Mouse (Mus musculus) hindbrain, embryonic 11.5 days (tissue): ENCODE results near the gene Rsrp1. TPM values are rescaled to one million over a fixed set of nuclear protein-coding genes. Genes with fewer than 3 reads are reported as not detected.
A peak's percentile ranks its signal among the peaks of the same experiment; 100 is the strongest.
"Not testable (repeated sequence)": the region's sequence is repeated elsewhere in the genome, so short reads cannot be mapped to it uniquely, and the experiment has no call there.

Source experiments
- ATAC-seq: fragments of 200-750 bp; cut with Nextera tagmentation; 2 replicates; pipeline ENCODE4 v1.8.0; 2017; ENCODE audit warnings: mild to moderate bottlenecking, moderate TSS enrichment, moderate library complexity; ENCODE audit not compliant: low FRiP score
- DNase-seq: peaks from one replicate; pipeline ENCODE4 v3.0.0-alpha.2; 2015; ENCODE audit warnings: low spot score
- H3K27ac ChIP-seq: fragments of 300-500 bp; sonication (generic); 2 replicates; pipeline ENCODE4 v1.5.1; 2014; ENCODE audit warnings: mild to moderate bottlenecking, low read depth, low read length
- H3K27me3 ChIP-seq: fragments of 300-500 bp; sonication (generic); 2 replicates; pipeline ENCODE4 v1.6.1; 2014; ENCODE audit warnings: mild to moderate bottlenecking, low read length, moderate library complexity, mixed read lengths; ENCODE audit not compliant: control insufficient read depth, insufficient read depth
- H3K36me3 ChIP-seq: fragments of 300-500 bp; sonication (generic); 2 replicates; pipeline ENCODE4 v1.6.1; 2014; ENCODE audit warnings: mild to moderate bottlenecking, low read length, moderate library complexity, mixed read lengths; ENCODE audit not compliant: control insufficient read depth, insufficient read depth
- H3K4me1 ChIP-seq: fragments of 300-500 bp; sonication (generic); replicated peaks from 2 replicates; pipeline ENCODE4 v1.6.1; 2014; ENCODE audit warnings: low read length, mixed read lengths; ENCODE audit not compliant: control insufficient read depth, insufficient read depth
- H3K4me2 ChIP-seq: fragments of 300-500 bp; sonication (generic); replicated peaks from 2 replicates; pipeline ENCODE4 v1.6.1; 2014; ENCODE audit warnings: mild to moderate bottlenecking, low read depth, low read length
- H3K4me3 ChIP-seq: fragments of 300-500 bp; sonication (generic); 2 replicates; pipeline ENCODE4 v1.5.1; 2014; ENCODE audit warnings: low read depth, low read length
- H3K9ac ChIP-seq: fragments of 300-500 bp; sonication (generic); 2 replicates; pipeline ENCODE4 v1.6.1; 2014; ENCODE audit warnings: low read depth, low read length
- H3K9me3 ChIP-seq: fragments of 300-500 bp; sonication (generic); 2 replicates; pipeline ENCODE4 v1.6.1; 2016; ENCODE audit warnings: low read length; ENCODE audit not compliant: control insufficient read depth
- WGBS: fragments of 180-500 bp; shearing (Covaris S2); extraction: QIAGEN DNeasy Blood & Tissue Kit; methylation state at CpG from one replicate; pipeline ENCODE4 v1.1.7; 2014; 5-methylcytosine and 5-hydroxymethylcytosine counted together
- polyA plus RNA-seq: library from polyadenylated mRNA; unstranded; fragments of >200 nt; fragmentation: Nextera tagmentation; extraction: Ambion mirVana; gene quantifications from 2 replicates; pipeline ENCODE4 v1.2.1, GENCODE M21; 2014

Rsrp1 gene
- polyA plus RNA-seq, 1 experiment from 2014 or later: 434 TPM

DNA sequence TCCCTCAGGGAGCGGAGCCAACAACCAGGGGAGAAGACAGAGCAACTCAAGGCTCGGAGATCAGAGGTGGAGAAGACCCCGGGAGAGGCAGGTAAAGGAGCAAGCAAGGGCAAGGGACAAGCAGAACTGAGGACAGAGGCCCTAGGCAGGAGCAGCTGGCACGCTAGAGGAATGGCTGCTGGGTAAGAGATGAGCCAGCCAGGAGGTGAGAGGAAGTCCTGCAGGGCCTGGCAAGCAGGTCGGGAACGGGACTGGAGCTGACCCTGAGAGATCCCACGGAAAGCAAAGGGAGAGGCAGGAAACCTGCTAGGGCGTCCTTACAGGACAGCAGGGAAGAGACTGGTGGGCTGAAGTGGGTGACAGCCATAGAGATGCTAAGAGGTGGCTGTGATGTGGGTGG is 22.3 kb upstream of the Rsrp1 start:
- WGBS: 91% methylated on average over 8 of the region's 8 CpGs
- H3K4me1 ChIP-seq: no peaks in the 10 kb centered on the region
- H3K4me3 ChIP-seq: no peak overlapping the region
- ATAC-seq: no peak
- H3K4me2 ChIP-seq: no peak overlapping the region
- H3K27ac ChIP-seq: no peak overlapping the region
- no peak overlapping the region for H3K9ac ChIP-seq
- H3K9me3 ChIP-seq: no peaks in the 10 kb centered on the region
- H3K27me3 ChIP-seq: no peaks in the 10 kb centered on the region
- no peak for DNase-seq
- H3K36me3 ChIP-seq: peaks cover 3% of the 10 kb centered on the region

DNA sequence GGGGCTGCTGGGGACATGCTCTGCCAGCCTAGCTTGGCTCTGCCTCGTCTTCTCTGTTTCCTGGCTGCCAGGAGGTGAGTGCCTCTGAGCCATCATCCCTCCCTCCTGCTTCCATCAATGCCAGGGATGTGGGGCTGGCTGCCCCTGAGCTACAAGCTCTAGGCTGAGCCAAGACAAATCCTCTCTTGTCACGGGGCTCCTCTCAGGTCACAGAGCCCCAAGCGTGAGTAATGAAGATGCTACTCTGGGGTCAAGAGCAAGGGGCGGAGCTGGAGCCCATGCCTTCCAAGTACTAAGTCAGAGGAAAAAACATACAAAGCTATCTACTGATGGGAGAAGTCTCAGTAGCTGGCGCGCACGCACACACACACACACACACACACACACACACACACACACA is 20.3 kb upstream of the Rsrp1 start:
- H3K36me3 ChIP-seq: peaks cover 8% of the 10 kb centered on the region
- H3K9ac ChIP-seq: no peak overlapping the region
- DNase-seq (no peak), ATAC-seq (no peak)
- 80% methylated on average over 7 of the region's 7 CpGs for WGBS
- H3K4me2 ChIP-seq: no peak overlapping the region
- no peaks in the 10 kb centered on the region for H3K27me3 ChIP-seq
- H3K4me3 ChIP-seq: no peak overlapping the region
- H3K27ac ChIP-seq: no peak overlapping the region
- H3K4me1 ChIP-seq: no peaks in the 10 kb centered on the region
- H3K9me3 ChIP-seq: no peaks in the 10 kb centered on the region

DNA sequence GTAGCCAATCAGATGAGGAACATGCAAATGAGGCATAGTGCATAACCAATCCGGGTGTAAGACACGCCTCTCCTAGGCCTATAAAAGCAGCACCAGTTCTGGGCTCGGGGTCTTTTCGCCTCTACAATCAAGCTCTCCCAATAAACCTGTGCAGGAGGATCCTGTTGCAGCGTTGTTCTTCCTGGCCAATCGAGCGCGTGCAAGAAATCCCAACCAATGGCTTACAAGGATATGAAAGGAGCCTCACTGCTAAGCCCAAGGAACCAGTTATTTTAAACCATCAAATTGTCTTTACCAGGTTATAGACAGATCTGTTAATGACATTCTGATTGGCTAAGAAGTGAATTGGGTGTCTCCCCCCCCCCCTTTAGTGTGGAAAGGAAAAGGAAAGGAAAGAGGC is 12.0 kb upstream of the Rsrp1 start:
- 95% methylated on average over 6 of the region's 8 CpGs for WGBS
- not testable (repeated sequence) for H3K4me1 ChIP-seq, H3K9ac ChIP-seq, H3K4me2 ChIP-seq, H3K27ac ChIP-seq, H3K27me3 ChIP-seq, H3K4me3 ChIP-seq, DNase-seq, H3K9me3 ChIP-seq, ATAC-seq
- peaks cover 10% of the 10 kb centered on the region; the same call in 1 of the 2 replicates for H3K36me3 ChIP-seq

DNA sequence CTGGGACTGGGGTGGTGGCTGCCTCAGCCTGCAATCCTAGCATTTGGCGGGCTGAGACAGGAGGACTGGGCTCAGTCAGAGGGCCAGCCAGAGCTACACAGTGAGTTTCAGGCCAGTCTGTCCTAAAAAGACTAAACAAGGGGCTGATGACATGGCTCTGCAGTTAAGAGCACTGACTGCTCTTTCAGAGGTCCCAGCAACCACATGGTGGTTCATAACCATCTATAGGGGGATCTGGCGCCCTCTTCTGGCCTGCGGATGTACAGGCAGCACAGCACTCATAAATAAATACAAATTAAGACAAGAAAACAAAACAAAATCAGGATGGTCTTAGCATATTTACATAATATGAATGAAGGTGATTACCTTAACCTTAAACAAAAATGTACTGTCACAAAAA is 10.0 kb upstream of the Rsrp1 start:
- no peak overlapping the region for H3K9ac ChIP-seq
- 0 out of 2 replicates have a peak, but pooled peaks cover 3% of the 10 kb centered on the region for H3K4me1 ChIP-seq
- H3K27me3 ChIP-seq: no peaks in the 10 kb centered on the region
- peak overlapping the region; percentile 55 for H3K4me2 ChIP-seq
- DNase-seq (peak; percentile 79), ATAC-seq (no peak)
- WGBS: 29% methylated on average over 3 of the region's 3 CpGs
- H3K36me3 ChIP-seq: peaks cover 5% of the 10 kb centered on the region; the same call in 1 of the 2 replicates
- H3K9me3 ChIP-seq: no peaks in the 10 kb centered on the region
- H3K4me3 ChIP-seq: no peak overlapping the region; the same call in 1 of the 2 replicates
- H3K27ac ChIP-seq: no peak overlapping the region

DNA sequence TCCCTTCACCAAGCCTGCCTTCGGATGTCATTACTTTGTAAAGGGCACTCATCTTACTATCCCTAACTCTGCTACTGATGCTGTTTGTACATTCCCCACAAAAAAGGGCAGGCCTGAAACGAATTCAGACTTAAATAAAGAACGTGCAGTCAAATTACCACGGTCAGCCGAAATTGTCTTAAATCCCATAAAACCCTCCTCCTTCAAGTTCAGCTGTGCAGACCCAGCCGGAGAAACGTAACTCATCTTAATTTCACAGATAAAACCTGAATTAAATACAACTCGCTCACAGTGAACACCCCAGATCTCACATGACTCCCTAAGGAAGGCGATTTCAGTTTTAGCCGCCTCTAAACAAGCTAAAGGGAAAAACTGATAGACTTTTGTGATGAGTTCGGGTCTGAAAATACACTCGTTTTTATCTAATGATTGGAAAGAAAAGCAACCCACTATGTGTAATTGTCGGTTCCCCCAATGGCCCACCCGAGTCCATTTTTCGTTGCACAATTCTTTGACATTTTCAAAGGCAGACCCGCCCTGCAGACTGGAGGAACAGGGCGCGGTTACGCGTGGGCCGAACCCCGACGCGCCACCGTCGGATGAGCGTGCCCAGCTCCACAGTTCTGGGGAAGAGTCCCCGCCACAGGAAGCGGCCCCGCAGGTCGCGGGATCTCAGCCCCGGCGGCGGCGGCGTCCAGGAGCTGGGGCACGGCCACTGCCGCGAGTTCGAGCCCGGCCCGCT is 9.1 kb upstream of the Rsrp1 start:
- Histone ChIP-seq H3K9ac (peak overlapping the region; percentile 86), H3K4me1 (0 out of 2 replicates have a peak, but pooled peaks cover 3% of the 10 kb centered on the region), H3K27me3 (no peaks in the 10 kb centered on the region), H3K9me3 (no peaks in the 10 kb centered on the region), H3K4me2 (peak overlapping the region; percentile 55), H3K36me3 (peaks cover 3% of the 10 kb centered on the region; the same call in 1 of the 2 replicates), H3K4me3 (peak overlapping the region; percentile 90), H3K27ac (peak overlapping the region; percentile 86)
- ATAC-seq: peak; percentile 69
- peak; percentile 29 for DNase-seq
- 2% methylated on average over 43 of the region's 43 CpGs for WGBS

DNA sequence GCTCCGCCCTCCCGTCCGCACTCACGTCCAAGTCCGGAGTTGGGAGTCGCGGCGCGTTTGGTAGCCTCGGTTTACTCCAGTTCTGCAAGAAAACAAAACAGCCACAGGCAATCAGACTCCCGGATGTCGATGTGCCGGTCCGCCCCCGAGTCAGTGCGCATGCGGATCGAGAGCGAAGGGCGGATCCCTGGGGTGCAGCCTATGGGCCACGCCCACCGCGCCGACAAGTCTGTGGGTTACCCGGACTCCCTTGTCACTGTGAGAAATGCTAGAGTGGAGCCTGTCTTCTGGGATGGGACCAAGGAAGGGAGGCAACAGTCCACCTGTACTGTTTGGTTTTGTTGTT is 8.6 kb upstream of the Rsrp1 start, which contains the start of gene Tmem50a:
TSS of gene Tmem50a (minus strand) at position 161 of the 346 bp plus-strand sequence.
- Histone ChIP-seq H3K4me2 (peak within 1 kb of the TSS; percentile 55), H3K9ac (peak within 1 kb of the TSS; percentile 86), H3K27ac (peak within 1 kb of the TSS; percentile 86), H3K36me3 (no peaks in the 10 kb centered on the region), H3K27me3 (no peaks in the 10 kb centered on the region), H3K4me3 (peak within 1 kb of the TSS; percentile 90), H3K4me1 (0 out of 2 replicates have a peak, but pooled peaks cover 3% of the 10 kb centered on the region), H3K9me3 (no peaks in the 10 kb centered on the region)
- DNase-seq (peak; percentile 96), ATAC-seq (peak; percentile 88)
- under 1% methylated on average over 25 of the region's 25 CpGs for WGBS

DNA sequence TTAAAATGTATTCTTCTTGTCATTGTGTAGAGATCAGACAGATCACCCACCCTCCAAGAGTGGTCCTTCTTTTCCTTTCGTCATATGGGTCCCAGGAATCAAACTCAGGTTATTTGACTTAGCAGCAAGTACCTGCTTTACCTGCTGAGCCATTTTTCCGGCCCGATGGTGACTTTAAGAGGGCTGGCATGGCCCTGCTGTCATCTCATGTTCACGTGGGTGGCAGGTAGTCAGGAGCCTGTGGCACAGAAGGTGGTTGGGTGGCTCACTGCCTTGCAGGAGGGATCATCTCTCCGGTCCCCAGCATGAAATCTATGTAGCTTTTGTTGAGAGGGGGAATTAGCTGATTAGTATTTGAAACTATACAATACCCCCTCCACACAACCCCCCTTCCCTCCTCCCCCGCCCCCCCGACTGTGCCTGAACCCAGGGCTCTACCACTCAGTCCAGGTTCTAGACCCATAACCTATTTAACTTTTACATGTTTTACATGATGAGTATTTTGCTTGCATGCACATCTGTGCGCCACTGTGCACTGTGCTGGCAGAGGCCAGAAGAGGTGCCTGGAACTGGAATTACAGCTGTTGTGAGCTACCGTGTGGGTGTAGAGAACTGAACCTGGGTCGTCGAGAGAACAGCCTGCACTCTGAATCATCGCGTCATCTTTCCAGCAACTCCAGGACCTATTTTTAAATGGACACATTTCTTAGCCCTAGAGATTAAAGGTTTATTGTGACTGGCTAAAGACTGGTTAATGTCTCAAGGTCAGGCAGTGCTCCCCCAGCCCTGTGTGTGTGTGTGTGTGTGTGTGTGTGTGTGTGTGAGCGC is 8.0 kb upstream of the Rsrp1 start:
- Histone ChIP-seq H3K4me2 (peak overlapping the region; percentile 55), H3K27ac (0 out of 2 replicates have a peak overlapping the region, but pooled peaks have one; percentile 13), H3K9ac (peak overlapping the region; percentile 86), H3K9me3 (no peaks in the 10 kb centered on the region), H3K4me3 (peak overlapping the region; percentile 90), H3K36me3 (no peaks in the 10 kb centered on the region), H3K4me1 (0 out of 2 replicates have a peak, but pooled peaks cover 3% of the 10 kb centered on the region), H3K27me3 (no peaks in the 10 kb centered on the region)
- 57% methylated on average over 12 of the region's 14 CpGs for WGBS
- DNase-seq (no peak), ATAC-seq (peak; percentile 57)

DNA sequence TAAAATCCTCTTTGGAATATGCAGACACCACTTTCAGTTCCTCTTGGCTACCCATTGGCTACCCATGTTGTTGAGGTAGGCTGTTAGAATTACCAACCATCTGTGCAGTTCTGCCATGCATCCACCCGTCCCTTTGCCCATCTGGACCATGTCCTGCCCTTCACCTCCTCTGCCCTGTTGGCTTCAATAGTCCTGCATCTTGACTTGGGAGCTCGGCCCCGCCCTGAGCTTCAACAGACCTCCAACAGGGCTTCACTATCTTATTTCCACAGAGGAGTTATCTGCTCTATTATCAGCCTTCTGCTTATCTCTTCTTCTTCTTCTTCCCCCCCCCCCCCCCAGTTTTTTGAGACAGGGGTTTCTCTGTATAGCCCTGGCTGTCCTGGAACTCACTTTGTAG is 6.2 kb upstream of the Rsrp1 start:
- Histone ChIP-seq H3K4me2 (no peak overlapping the region), H3K27me3 (no peaks in the 10 kb centered on the region), H3K36me3 (no peaks in the 10 kb centered on the region), H3K9ac (no peak overlapping the region), H3K4me3 (no peak overlapping the region), H3K27ac (no peak overlapping the region), H3K4me1 (0 out of 2 replicates have a peak, but pooled peaks cover 3% of the 10 kb centered on the region), H3K9me3 (no peaks in the 10 kb centered on the region)
- ATAC-seq (no peak), DNase-seq (no peak)
- WGBS: 74% methylated on average over 3 of the region's 3 CpGs
